Mouse (Mus musculus) cerebellum, postnatal 36 days (tissue): Measurements from ENCODE around the gene Stk19.

Experiments used
- DNase-seq, 2 experiments: peaks; one replicate each; pipeline ENCODE4 v3.0.0; 2021 to 2022; ENCODE audit warnings: mixed read lengths in 2 of 2

The Stk19 gene

GRCm38 (mm10) chr17:34836856-34837221, at the start of gene Stk19, which contains the start of gene Dxo:
Gene Stk19, minus strand, starts transcription at chr17:34836945.
Gene Dxo, plus strand, starts transcription at chr17:34837019.
- DNase-seq: peak; percentile 96 to 97

DNA sequence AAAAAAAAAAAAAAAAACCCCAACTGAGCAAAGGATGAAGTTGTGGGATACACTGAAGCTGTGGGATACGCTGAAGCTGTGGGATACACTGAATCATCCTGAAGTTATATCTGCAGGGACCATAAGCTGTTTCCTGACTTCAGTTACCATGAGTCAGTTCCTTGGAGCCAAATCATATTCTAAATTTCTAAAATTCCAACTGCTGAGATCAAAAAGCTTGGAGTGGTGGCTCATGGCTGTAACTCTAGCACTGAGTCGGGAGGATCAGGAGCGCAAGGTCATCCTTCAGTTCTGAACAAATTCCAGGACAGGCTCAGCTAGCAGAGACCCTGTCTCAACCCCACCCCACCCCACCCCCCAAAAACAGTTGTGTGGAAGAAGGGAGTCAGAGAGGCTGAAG, 48.9 kb upstream of the Stk19 start:
- DNase-seq: no peak

- DNase-seq: no peak
Observed at GRCm38 (mm10) chr17:34884704-34885103, 48.0 kb upstream of the Stk19 start.

- no peak for DNase-seq
Observed at GRCm38 (mm10) chr17:34883332-34883731, 46.6 kb upstream of the Stk19 start.

- DNase-seq: no peak
Observed at GRCm38 (mm10) chr17:34881683-34882310, 45.1 kb upstream of the Stk19 start, which contains the start of gene Gm20547. Gene Gm20547, minus strand, starts transcription at chr17:34882042.

DNA sequence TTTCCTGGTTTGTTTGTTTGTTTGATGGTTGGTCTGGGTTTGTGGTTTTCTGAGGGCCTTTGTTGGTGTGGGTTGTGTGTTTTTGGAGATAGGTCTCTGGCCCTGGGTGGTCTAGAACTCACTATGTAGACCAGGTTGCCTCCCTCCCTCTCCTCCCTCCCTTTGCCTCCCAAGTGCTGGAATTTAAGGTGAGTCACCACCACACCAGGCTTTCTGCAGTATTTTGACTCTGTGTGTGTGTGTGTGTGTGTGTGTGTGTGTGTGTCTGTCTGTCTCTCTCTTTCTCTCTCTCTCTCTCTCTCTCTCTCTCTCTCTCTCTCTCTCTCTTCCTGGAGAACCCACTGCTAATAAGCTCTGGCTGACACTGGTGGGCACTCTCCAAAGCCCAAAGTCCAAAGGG, 44.4 kb upstream of the Stk19 start:
- DNase-seq: no peak

GRCm38 (mm10) chr17:34879336-34879879, 42.7 kb upstream of the Stk19 start, which contains the start of gene Zbtb12:
Gene Zbtb12, plus strand, starts transcription at chr17:34879483.
- DNase-seq: no peak

GRCm38 (mm10) chr17:34874321-34874720, 37.6 kb upstream of the Stk19 start:
- DNase-seq: no peak

- DNase-seq: no peak
Observed at GRCm38 (mm10) chr17:34865981-34866380, 29.2 kb upstream of the Stk19 start.

DNA sequence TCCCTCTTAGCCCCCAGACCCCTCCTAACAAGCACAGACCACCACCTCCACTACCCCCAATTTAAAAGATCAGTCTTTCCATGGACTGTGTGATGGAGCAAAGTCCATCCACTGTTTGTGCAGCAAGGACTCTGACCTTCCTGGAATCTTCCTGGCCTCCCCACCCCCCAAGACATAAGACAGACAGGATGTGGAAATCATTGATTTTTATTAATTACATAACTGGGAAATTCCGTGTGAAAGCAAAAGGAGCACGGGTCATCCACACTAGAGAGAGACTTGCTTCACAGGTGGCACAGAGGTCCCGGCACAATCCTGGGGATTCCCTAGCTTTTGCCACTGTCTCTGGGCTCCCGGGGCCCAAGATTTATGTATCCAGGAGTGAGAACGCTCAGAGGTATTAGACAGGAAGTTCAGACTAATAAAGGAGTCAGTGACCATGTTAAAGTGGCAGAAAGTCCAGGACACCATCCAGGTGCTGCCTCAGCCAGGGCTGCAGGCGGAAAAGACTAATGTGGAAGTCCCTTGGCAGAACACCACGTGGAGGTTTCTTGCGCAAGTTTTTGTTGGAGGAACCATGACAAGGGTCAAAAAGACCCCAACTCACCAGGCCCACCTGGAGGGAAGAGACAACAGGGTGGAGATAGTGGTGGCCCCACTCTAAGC, 25.8 kb upstream of the Stk19 start, which contains the start of gene Cfb:
Cfb (minus strand) TSS at position 103 of the 666 bp plus-strand sequence.
- DNase-seq: no peak

DNA sequence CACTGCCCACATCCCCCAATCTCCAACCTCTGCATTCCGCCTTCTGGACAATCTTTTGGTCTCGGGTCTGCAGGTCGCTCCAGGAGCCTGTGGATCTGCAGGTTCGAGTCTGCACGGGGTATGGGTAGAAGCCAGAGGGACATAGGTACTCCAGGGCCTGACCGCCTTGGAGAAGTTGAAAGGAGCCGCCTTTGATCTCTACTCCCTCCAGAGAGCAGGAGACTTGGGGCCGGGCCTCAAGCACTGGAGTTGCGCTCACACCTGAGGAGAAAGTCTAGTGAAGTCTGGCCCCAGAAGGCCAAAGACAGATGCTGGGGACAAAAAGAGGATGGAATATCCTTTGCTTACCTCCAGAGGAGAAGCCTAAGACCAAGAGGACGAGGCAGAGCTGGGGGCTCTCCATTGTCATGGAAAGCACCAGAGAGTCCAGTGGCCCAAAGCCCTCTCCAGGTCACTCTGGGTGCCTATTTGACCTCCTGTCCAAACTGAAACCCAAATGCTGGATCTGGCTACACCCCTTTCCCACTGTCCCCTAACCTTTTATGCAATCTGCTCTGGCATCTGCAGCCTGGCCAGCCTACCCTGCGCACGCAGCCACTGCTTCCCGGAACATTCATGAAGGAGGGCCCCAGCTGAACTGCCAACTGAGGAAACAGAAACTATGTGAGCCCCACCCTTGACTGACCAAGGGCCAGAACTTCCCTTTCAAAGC, 25.1 kb upstream of the Stk19 start:
- no peak for DNase-seq

DNA sequence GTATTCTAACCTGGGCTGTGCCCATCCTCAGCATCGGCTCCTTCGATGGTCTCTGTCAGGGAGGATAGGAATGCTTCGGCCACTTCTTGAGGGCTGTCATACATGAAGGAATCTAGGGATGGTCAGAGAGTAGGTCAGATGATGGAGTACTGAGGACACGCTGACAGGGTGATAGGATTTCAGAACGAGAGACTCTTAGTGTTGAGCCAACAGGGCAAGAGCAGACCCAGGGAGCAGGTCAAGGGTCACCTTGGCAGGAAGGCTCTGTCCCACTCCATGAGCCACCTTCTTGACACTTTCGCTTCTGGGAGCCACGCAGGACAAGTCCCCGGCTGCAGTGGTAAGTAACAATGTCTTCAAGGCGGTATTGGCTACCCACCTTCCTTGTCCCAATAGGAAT, 23.8 kb upstream of the Stk19 start:
- DNase-seq: no peak

- DNase-seq: no peak
Observed at GRCm38 (mm10) chr17:34858670-34859069, 21.9 kb upstream of the Stk19 start.

GRCm38 (mm10) chr17:34855825-34856224, 19.1 kb upstream of the Stk19 start:
- peak; percentile 38 to 44 for DNase-seq

DNA sequence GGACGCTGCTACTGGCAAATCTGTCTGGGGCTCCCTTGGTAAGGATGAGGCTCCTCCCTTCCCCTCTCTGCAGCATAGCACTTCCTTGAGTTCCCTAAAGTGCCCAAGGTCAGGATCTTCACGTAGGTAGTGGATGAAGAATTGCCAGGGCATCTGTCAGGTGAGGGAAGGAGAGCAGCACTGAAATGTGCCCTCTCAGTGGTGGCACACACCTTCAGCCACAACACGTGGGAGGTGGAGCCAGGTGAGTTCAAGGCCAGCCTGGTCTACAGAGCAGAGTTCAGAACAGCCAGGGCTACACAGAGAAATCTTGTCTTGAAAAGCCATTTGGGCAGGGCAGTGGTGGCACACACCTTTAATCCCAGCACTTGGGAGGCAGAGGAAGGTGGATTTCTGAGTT, 18.0 kb upstream of the Stk19 start:
- no peak for DNase-seq

DNA sequence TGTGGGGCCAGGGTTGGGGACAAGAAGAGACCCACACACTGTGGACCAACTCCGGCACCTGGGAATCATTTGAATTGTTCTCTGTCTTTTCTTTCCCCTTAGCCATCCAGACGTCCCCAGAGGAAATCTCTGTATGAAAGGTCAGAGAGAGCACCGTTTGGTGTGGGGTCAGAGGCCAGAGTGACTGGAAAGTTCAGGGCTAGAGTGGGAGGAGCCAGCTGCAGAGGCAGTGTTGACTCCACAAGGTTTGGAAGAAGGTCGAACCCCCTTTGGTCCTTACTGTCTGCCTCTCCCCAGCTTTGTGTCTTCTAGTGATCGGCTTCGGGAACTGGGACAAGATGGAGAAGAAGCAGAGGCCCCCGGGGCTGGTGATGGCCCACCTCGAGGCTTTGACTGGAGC, 16.8 kb upstream of the Stk19 start:
- no peak for DNase-seq

DNA sequence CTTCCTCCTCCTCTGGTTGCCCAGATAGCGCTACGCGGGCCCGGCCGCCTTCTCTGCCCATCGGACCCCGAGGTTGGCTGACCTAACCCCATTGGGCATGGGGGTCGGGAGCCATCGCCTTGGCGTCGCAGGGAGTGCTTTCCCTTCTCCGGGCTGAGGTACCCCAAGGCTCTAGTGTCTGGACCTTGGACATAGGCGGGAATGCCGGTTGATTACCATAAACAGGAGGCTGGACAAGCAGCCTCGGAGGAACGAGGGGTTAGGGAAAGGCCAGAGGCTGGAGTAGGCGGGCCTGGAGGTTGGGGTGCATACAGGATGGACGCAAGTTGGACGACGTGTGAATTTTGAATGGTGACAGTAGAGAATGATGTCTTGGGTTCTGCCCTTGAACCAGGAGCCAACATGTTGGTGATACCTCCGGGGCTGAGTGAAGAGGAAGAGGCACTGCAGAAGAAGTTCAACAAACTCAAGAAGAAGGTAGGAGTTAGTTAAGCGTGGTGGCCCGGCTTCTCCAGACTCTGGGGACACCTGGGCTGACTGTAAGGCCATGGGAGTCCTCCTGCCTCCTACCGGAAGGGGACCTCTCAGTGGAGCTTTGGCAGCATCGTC, 13.9 kb upstream of the Stk19 start:
- DNase-seq: no peak

- peak; percentile 96 to 99 for DNase-seq
Observed at GRCm38 (mm10) chr17:34849722-34850516, 13.2 kb upstream of the Stk19 start, which contains the start of the genes Skiv2l and Nelfe. Gene Skiv2l, minus strand, starts transcription at chr17:34850210. Gene Nelfe, plus strand, starts transcription at chr17:34850391.

- DNase-seq: no peak
Observed at GRCm38 (mm10) chr17:34847615-34848014, 10.9 kb upstream of the Stk19 start.

DNA sequence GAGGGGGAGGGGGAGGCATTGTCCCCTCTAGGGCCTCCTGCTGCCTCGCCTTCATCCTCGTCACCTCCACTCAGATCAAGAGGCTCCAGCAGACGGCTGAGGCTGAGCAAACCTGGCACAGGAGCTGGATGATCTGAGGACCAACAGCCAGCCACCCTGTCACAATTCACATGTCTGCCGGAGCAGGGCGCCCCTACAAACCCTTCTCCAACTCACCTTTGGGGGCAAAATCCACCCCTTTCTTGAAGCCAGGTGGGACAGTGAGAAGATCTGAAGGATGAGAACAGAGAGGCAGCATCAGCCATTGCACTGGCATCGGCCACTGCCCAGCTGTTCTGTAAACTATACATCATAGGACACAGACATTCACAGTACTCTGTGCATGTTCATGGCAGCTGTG, 10.4 kb upstream of the Stk19 start:
- DNase-seq: no peak

- no peak for DNase-seq
Observed at GRCm38 (mm10) chr17:34844884-34845283, 8.1 kb upstream of the Stk19 start.

- DNase-seq: no peak
Observed at GRCm38 (mm10) chr17:34840736-34841307, 4.1 kb upstream of the Stk19 start.
